Mouse (Mus musculus): ENCODE measurements around the gene Lgr4. TPM values are rescaled to one million over a fixed set of nuclear protein-coding genes. Genes with fewer than 3 reads are reported as not detected.

Gene Lgr4
- polyA plus RNA-seq, 1 experiment from 2014 or later, result 14.0 TPM

DNA sequence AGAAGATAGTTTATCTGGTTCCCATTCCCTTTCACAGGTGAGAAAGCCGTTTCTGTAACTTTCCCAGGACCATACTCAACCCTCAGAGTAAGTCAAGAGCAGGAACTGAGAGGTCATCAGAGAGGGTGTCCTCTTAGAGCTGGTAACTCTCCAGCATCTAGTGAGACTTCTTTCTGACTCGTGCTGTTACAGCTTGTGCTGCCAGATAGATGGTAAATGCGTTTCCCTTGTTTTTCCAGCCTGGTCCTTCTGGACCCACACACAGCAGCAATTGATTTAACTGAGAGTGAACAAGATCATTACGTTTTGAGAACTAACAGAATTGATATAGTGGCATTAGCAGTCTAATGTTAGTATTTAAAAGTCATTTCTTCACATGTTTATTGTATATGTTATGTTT lies 16.6 kb downstream of the Lgr4 start:
- H3K9ac ChIP-seq (ENCODE audit: low read depth, low read length), result no peak overlapping the region
- H3K4me2 ChIP-seq, result no peak overlapping the region
- H3K27ac ChIP-seq (ENCODE audit: low read depth, low read length), result no peak overlapping the region
- H3K4me3 ChIP-seq (ENCODE audit: low read depth, low read length), result no peak overlapping the region
- H3K27me3 ChIP-seq (ENCODE audit: control insufficient read depth, insufficient read depth, low read length), result no peaks in the 10 kb centered on the region
- WGBS (ENCODE audit: insufficient replicate concordance), result 55% methylated on average over 4 of the region's 4 CpGs
- no peaks in the 10 kb centered on the region for H3K9me3 ChIP-seq (replicated peaks; ENCODE audit: control insufficient read depth, low read length)
- H3K4me1 ChIP-seq (ENCODE audit: control insufficient read depth, insufficient read depth, low read length), result peaks cover 32% of the 10 kb centered on the region
- no peak for ATAC-seq (replicated peaks; ENCODE audit: insufficient number of reproducible peaks, low FRiP score, low TSS enrichment)
- H3K36me3 ChIP-seq (ENCODE audit: control insufficient read depth, insufficient read depth, low read length), result no peaks in the 10 kb centered on the region

DNA sequence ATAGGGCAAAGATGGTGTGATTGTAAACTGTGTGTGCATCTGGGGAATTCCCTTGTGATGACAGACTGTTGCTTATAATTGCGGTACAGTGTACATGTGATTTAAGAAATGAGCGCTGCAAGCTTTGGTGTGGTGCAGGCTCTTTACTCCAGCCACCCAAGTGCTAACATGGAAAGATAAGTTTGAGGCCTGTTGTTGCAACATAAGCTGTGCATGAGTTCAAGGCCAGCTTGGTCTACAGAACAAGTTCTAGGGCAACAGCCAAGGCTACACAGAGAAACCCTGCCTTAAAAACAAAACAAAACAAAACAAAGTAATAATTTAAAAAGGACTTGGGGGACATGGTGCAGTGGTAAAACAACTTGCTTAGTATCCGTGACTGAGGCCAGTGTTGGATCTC lies 17.7 kb downstream of the Lgr4 start:
- ATAC-seq (replicated peaks; ENCODE audit: insufficient number of reproducible peaks, low FRiP score, low TSS enrichment), result no peak
- H3K27ac ChIP-seq (ENCODE audit: low read depth, low read length), result no peak overlapping the region
- H3K9me3 ChIP-seq (replicated peaks; ENCODE audit: control insufficient read depth, low read length), result no peaks in the 10 kb centered on the region
- peaks cover 27% of the 10 kb centered on the region for H3K4me1 ChIP-seq (ENCODE audit: control insufficient read depth, insufficient read depth, low read length)
- H3K36me3 ChIP-seq (ENCODE audit: control insufficient read depth, insufficient read depth, low read length), result no peaks in the 10 kb centered on the region
- no peak overlapping the region for H3K9ac ChIP-seq (ENCODE audit: low read depth, low read length)
- no peak overlapping the region for H3K4me3 ChIP-seq (ENCODE audit: low read depth, low read length)
- 91% methylated on average over 3 of the region's 3 CpGs for WGBS (ENCODE audit: insufficient replicate concordance)
- no peak overlapping the region for H3K4me2 ChIP-seq
- H3K27me3 ChIP-seq (ENCODE audit: control insufficient read depth, insufficient read depth, low read length), result no peaks in the 10 kb centered on the region

DNA sequence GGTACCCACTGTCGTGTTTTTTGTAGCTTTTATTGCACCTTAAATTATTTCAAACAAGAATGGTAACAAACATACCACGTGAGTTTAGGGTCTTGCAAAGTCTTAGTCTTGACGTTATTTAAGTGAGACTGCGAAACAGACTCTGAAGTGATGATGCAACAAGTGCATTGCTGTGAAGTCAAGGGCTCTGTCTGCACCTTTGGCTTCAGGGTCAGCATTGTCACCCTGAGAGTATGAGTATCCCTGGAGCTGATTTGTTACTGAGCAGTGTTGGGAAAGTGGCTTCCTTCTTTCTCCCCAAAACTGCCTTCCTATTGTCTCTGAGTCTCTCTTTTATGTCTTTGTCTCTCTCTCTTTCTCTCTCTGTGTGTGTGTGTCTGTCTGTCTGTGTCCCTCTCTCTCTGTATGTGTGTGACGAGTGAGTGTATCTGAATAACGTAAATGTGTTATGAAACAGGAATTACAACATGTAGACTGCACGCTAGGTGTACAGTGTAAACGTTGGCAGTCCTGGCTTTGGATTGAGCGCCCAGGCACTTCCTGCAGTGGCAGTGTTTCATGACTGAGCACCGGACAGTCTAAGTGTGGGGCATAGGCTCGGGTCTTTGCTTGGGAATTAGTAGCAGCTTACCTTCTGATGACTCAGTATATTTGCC lies 18.4 kb downstream of the Lgr4 start:
- ATAC-seq (replicated peaks; ENCODE audit: insufficient number of reproducible peaks, low FRiP score, low TSS enrichment), result no peak
- H3K36me3 ChIP-seq (ENCODE audit: control insufficient read depth, insufficient read depth, low read length), result no peaks in the 10 kb centered on the region
- H3K4me3 ChIP-seq (ENCODE audit: low read depth, low read length), result no peak overlapping the region
- no peaks in the 10 kb centered on the region for H3K9me3 ChIP-seq (replicated peaks; ENCODE audit: control insufficient read depth, low read length)
- H3K9ac ChIP-seq (ENCODE audit: low read depth, low read length), result no peak overlapping the region
- peaks cover 27% of the 10 kb centered on the region for H3K4me1 ChIP-seq (ENCODE audit: control insufficient read depth, insufficient read depth, low read length)
- H3K4me2 ChIP-seq, result no peak overlapping the region
- WGBS (ENCODE audit: insufficient replicate concordance), result 73% methylated on average over 11 of the region's 11 CpGs
- no peaks in the 10 kb centered on the region for H3K27me3 ChIP-seq (ENCODE audit: control insufficient read depth, insufficient read depth, low read length)
- no peak overlapping the region for H3K27ac ChIP-seq (ENCODE audit: low read depth, low read length)

DNA sequence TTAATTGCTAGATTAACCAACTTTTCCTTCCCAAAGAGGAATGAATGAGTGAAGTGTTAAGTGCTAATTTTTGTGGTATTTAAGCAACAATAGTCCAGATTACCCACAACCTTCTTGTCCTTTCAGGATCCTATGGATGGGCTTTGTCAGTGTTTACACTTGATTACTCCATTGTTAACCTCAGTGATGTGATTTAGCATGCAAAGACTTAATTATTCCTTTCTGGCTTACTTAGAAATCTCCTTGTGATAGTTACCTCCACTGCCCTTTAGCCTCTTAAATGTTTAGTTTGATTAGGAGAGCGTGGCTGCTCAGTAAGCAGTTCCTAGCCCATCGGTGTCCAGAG lies 18.9 kb downstream of the Lgr4 start:
- H3K4me3 ChIP-seq (ENCODE audit: low read depth, low read length), result no peak overlapping the region
- WGBS (ENCODE audit: insufficient replicate concordance), result 51% methylated on average over 2 of the region's 2 CpGs
- no peak overlapping the region for H3K9ac ChIP-seq (ENCODE audit: low read depth, low read length)
- no peak overlapping the region for H3K4me2 ChIP-seq
- H3K4me1 ChIP-seq (ENCODE audit: control insufficient read depth, insufficient read depth, low read length), result peaks cover 27% of the 10 kb centered on the region
- H3K36me3 ChIP-seq (ENCODE audit: control insufficient read depth, insufficient read depth, low read length), result no peaks in the 10 kb centered on the region
- no peaks in the 10 kb centered on the region for H3K9me3 ChIP-seq (replicated peaks; ENCODE audit: control insufficient read depth, low read length)
- no peak for ATAC-seq (replicated peaks; ENCODE audit: insufficient number of reproducible peaks, low FRiP score, low TSS enrichment)
- H3K27ac ChIP-seq (ENCODE audit: low read depth, low read length), result no peak overlapping the region
- H3K27me3 ChIP-seq (ENCODE audit: control insufficient read depth, insufficient read depth, low read length), result no peaks in the 10 kb centered on the region

- no peaks in the 10 kb centered on the region for H3K27me3 ChIP-seq (ENCODE audit: control insufficient read depth, insufficient read depth, low read length)
- H3K27ac ChIP-seq (ENCODE audit: low read depth, low read length), result no peak overlapping the region
- no peak for ATAC-seq (replicated peaks; ENCODE audit: insufficient number of reproducible peaks, low FRiP score, low TSS enrichment)
- H3K36me3 ChIP-seq (ENCODE audit: control insufficient read depth, insufficient read depth, low read length), result no peaks in the 10 kb centered on the region
- no peaks in the 10 kb centered on the region for H3K9me3 ChIP-seq (replicated peaks; ENCODE audit: control insufficient read depth, low read length)
- no peak overlapping the region for H3K9ac ChIP-seq (ENCODE audit: low read depth, low read length)
- no peak overlapping the region for H3K4me3 ChIP-seq (ENCODE audit: low read depth, low read length)
- WGBS (ENCODE audit: insufficient replicate concordance), result 62% methylated on average over 5 of the region's 5 CpGs
- peaks cover 22% of the 10 kb centered on the region for H3K4me1 ChIP-seq (ENCODE audit: control insufficient read depth, insufficient read depth, low read length)
- H3K4me2 ChIP-seq, result no peak overlapping the region
Measured at GRCm38 (mm10) chr2:109941973-109942444, 24.6 kb downstream of the Lgr4 start.

DNA sequence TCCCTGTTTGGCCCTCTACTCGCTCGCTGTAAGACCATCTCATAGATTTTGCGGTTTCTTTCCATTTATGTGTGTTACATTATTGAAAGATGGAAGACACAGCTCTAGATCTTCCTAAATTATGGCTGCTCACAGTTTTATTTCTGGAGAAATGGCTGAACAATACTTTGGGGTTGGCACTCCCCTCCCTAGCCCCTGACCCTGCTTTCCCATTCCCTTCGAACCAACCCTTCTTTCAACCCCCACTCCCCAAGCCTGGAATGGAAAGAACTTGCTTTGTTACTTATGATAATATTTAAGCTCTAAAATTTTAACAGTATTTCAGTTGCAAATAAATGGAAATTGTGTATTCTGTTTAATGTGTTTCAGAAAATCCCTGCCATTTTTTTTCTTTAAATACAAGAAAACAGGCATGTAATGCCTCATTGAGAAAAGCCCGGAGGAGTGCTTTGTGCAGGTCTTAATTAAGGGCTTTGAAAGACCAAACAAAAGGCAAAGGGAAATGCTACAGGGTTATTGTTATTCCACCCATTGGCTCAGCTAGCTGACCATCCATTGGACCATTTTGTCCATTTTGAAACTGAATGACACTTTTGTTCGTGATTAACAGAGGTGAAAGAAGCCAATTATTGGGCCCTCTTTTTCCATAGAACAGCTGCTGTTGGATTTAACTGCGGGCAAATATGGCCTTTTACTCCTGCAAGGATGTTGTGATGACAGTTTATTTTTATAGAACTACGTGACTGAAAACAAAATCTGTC lies 25.5 kb downstream of the Lgr4 start:
- no peak overlapping the region for H3K27ac ChIP-seq (ENCODE audit: low read depth, low read length)
- H3K36me3 ChIP-seq (ENCODE audit: control insufficient read depth, insufficient read depth, low read length), result no peaks in the 10 kb centered on the region
- 84% methylated on average over 8 of the region's 8 CpGs for WGBS (ENCODE audit: insufficient replicate concordance)
- no peak overlapping the region for H3K4me3 ChIP-seq (ENCODE audit: low read depth, low read length)
- H3K9me3 ChIP-seq (replicated peaks; ENCODE audit: control insufficient read depth, low read length), result no peaks in the 10 kb centered on the region
- ATAC-seq (replicated peaks; ENCODE audit: insufficient number of reproducible peaks, low FRiP score, low TSS enrichment), result no peak
- H3K9ac ChIP-seq (ENCODE audit: low read depth, low read length), result no peak overlapping the region
- H3K4me2 ChIP-seq, result no peak overlapping the region
- H3K27me3 ChIP-seq (ENCODE audit: control insufficient read depth, insufficient read depth, low read length), result no peaks in the 10 kb centered on the region
- peaks cover 22% of the 10 kb centered on the region for H3K4me1 ChIP-seq (ENCODE audit: control insufficient read depth, insufficient read depth, low read length)

DNA sequence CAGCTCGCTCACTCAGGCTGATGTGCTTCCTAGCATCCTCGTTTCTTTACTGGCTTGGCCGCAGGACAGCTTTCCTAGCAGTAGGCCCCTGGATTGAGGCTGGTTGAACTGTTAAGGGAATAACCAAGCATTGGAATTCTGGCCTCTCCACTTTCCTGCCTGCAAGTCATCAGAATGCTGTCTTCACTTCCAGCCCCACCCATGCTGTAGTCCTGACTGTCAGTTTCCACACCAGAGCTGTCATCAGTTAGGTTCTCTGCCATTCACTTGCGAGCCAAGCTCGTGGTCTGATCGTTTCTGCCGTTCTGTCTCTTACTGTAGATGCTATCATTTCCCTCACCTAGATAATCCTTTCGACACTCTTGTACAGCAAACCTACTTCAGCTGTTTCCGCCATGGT lies 27.5 kb downstream of the Lgr4 start:
- peak overlapping the region; percentile 31 for H3K4me2 ChIP-seq
- ATAC-seq (replicated peaks; ENCODE audit: insufficient number of reproducible peaks, low FRiP score, low TSS enrichment), result peak; percentile 84
- no peak overlapping the region for H3K9ac ChIP-seq (ENCODE audit: low read depth, low read length)
- no peaks in the 10 kb centered on the region for H3K36me3 ChIP-seq (ENCODE audit: control insufficient read depth, insufficient read depth, low read length)
- H3K4me3 ChIP-seq (ENCODE audit: low read depth, low read length), result no peak overlapping the region
- H3K27ac ChIP-seq (ENCODE audit: low read depth, low read length), result peak overlapping the region; percentile 69
- 29% methylated on average over 9 of the region's 9 CpGs for WGBS (ENCODE audit: insufficient replicate concordance)
- H3K4me1 ChIP-seq (ENCODE audit: control insufficient read depth, insufficient read depth, low read length), result peaks cover 25% of the 10 kb centered on the region
- no peaks in the 10 kb centered on the region for H3K9me3 ChIP-seq (replicated peaks; ENCODE audit: control insufficient read depth, low read length)
- H3K27me3 ChIP-seq (ENCODE audit: control insufficient read depth, insufficient read depth, low read length), result no peaks in the 10 kb centered on the region

DNA sequence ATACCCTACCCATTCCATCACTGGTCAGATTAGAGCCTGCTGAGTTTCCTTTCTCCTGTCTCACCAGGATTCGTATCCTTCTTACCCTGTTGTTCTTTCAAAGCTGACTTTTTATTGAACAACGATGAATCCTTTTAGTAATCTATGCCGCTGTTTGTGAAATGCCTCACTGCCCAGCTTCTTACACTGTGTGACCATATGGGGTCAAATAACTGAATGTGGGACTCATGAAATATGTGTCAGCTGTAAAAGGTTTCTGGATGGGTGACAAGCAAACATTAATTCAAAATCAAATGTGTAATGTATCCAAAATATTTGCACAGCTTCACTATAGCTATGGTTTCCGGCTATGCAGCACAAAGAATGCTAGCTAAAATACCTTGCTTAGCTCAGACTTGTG lies 28.1 kb downstream of the Lgr4 start:
- Histone ChIP-seq H3K36me3 (ENCODE audit: control insufficient read depth, insufficient read depth, low read length) (no peaks in the 10 kb centered on the region), H3K9ac (ENCODE audit: low read depth, low read length) (no peak overlapping the region), H3K4me3 (ENCODE audit: low read depth, low read length) (no peak overlapping the region), H3K4me2 (peak overlapping the region; percentile 15; the same call in 1 of the 2 replicates), H3K4me1 (ENCODE audit: control insufficient read depth, insufficient read depth, low read length) (peaks cover 28% of the 10 kb centered on the region), H3K27ac (ENCODE audit: low read depth, low read length) (peak overlapping the region; percentile 69; the same call in 1 of the 2 replicates), H3K27me3 (ENCODE audit: control insufficient read depth, insufficient read depth, low read length) (no peaks in the 10 kb centered on the region), H3K9me3 (replicated peaks; ENCODE audit: control insufficient read depth, low read length) (no peaks in the 10 kb centered on the region)
- ATAC-seq (replicated peaks; ENCODE audit: insufficient number of reproducible peaks, low FRiP score, low TSS enrichment), result no peak
- WGBS (ENCODE audit: insufficient replicate concordance), result 86% methylated on average over 4 of the region's 4 CpGs

DNA sequence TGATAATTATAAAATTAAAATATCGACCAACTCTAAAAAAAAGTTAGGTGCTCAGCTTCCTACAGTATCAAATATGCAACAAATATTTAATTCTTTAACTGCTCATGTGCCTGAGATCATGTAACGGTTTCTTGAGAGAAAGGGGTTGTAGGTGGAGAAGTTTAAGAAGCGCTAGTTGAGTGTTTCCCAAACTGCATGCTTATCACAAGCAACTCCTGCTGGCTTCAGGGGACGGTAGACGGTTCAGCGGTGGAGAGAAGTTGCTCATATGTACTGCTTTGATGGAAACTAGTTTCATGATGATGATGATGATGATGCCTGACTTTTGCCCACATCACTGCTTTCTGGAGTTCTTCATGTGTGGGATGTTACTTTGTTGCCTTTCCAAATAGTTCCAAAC lies 29.0 kb downstream of the Lgr4 start:
- H3K27me3 ChIP-seq (ENCODE audit: control insufficient read depth, insufficient read depth, low read length), result no peaks in the 10 kb centered on the region
- 87% methylated on average over 6 of the region's 6 CpGs for WGBS (ENCODE audit: insufficient replicate concordance)
- H3K9ac ChIP-seq (ENCODE audit: low read depth, low read length), result no peak overlapping the region
- H3K4me1 ChIP-seq (ENCODE audit: control insufficient read depth, insufficient read depth, low read length), result peaks cover 37% of the 10 kb centered on the region
- ATAC-seq (replicated peaks; ENCODE audit: insufficient number of reproducible peaks, low FRiP score, low TSS enrichment), result no peak
- H3K4me3 ChIP-seq (ENCODE audit: low read depth, low read length), result no peak overlapping the region
- H3K36me3 ChIP-seq (ENCODE audit: control insufficient read depth, insufficient read depth, low read length), result no peaks in the 10 kb centered on the region
- no peak overlapping the region for H3K4me2 ChIP-seq
- H3K9me3 ChIP-seq (replicated peaks; ENCODE audit: control insufficient read depth, low read length), result no peaks in the 10 kb centered on the region
- no peak overlapping the region for H3K27ac ChIP-seq (ENCODE audit: low read depth, low read length)

All from heart, embryonic 11.5 days (tissue).